Mouse (Mus musculus): Measurements from ENCODE around the gene Tbc1d22b. TPM values are rescaled to one million over a fixed set of nuclear protein-coding genes. Genes with fewer than 3 reads are reported as not detected.
"Not testable (repeated sequence)": the region's sequence is repeated elsewhere in the genome, so short reads cannot be mapped to it uniquely, and the experiment has no call there.

The Tbc1d22b gene
- total RNA-seq, 2 experiments from 2014 or later = 15.6 to 16.1 TPM

DNA sequence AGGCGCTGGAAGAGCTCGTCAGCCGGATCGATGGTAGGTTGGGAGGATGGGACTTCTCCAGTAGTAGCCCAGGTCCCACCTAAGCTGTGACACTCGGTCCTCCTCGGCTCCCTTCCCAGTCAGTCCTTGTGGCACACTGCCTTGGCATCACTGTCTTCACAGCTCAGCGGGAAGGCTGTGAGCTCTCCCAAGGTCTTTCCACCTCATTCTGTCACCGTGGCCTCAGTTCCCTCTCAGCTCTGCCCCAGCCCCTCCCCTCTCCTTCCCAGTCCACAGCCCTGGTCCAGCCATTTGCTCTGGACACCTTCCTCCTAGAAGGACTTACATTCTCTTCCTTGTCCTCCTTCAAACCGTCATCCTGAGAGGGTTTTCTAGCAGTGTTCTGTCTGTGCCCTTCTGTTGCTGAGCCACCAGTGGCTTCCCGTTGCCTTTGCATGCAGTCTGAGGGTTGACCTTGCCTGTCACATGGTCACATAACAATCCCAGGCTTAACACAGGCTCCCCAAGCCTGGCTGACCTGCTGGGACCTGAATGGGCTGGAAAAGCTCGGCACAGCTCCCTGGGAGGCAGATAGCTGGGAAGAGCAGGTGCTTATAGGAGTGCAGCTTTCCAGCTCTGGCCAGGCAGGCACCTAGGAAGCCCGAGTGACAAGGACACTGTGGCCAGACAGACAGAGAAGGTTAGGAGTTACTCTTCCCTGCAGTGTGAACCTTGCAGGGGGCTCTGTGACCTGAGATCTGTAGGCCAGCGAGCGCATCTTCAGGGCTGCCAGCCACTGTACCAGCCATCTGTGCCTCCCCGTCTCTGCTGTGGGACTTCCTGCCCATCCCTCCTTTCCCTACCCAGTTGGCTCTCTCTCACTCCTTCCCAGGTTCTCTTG is 46.5 kb downstream of the Tbc1d22b start:
- no peak for DNase-seq

DNA sequence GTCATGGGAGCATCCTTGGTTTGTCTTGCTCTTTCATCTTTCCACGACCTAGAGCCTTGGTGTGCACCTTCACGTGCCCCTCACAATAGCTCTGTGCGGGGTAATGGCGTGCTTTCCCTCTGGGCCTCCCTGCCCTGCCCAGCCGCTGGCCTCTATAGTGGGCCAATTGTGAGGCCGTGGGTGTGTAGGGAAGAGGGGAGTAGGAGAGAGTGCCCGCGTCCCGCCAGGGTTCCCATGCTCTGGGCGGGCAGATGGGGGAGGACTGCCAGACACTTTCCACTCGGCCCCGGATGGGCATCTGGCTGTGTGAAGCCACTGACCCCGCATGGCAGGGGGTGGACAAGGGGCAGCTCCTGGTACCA is 47.2 kb downstream of the Tbc1d22b start:
- no peak for DNase-seq

DNA sequence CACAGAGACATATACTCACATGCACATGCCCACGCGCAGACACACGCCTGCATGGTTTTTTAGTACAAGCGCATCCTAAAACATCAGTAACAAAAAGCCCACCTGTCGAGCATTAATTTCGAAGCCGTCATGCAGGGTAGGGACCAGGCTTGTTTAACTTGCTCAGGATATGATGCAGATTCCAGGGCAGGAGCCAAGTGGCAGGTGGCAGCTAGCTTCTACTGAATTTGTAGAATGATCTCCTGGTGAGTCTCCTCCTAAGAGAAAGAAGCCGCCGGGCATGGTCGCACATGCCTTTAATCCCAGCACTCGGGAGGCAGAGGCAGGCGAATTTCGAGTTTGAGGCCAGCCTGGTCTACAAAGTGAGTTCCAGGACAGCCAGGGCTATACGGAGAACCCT is 49.5 kb downstream of the Tbc1d22b start:
- no peak for DNase-seq

DNA sequence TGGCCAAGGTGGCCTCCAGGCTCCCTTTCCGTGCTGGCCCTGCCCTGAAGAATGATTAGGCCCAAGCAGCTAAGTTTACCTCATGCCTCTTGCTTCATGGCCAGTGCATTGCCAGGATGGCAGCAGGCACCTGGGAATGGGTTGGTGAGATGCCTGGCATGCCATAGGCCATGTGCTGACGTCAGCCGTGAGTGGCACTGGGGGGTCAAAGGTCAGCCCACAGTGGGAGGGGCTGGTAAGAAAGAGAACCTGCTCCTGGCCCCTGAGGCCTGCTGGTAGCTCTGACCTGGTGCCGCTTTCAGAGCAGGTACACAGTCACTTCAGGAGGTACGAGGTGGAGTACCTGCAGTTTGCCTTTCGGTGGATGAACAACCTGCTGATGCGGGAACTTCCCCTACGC is 50.0 kb downstream of the Tbc1d22b start:
- no peak for DNase-seq

DNA sequence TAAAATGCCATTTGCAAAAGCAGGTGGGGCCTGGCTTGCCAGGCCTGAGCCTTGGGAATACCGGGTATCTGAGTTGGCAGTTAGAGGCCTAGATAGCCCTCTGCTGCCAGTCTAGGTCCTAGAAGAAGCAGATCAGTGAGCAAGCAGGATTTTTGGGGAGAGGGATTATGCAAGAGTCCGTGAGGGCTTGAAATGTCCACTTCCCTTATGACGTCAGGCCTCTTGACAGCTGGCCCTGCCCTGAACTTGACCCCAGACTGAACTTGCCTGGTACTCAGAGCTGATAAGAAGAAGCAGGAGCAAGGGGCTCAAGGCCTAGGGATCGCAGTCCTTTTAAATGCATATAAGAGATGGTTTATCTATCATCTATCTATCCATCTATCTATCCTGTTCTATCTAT is 51.8 kb downstream of the Tbc1d22b start:
- DNase-seq = no peak

DNA sequence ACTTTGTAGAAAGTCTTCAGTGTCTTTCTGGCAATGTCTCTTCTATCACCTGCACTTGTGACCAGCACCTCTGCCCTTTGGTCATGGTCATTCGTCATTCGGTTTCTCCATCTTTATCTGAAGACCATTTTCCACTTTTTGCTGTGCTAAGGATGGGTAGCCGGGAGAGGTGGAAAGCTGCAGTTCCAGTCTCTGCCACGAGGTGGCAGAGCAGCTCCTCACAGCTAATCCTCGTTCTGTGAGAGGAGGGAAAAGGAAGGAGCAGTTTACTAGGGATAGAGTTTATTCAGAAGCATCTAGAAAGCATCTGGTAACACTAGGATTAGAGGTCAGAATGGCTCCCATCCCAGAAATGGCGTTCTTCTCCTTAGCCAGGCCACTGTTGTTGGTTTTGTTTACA is 53.7 kb downstream of the Tbc1d22b start:
- peak; percentile 88 for DNase-seq

DNA sequence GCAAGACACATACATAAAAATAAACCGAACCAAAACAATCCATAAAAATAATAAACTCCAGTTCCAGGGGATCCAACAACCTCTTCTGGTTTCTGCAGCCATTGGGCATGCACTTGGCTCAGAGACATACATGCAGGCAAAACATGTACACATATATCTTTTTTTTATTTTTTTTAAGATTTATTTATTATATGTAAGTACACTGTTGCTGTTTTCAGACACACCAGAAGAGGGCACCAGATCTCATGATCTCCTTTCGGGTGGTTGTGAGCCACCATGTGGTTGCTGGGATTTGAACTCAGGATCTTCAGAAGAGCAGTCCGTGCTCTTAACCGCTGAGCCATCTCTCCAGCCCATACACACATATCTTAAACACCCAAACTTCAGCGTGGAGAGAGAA is 63.9 kb downstream of the Tbc1d22b start:
- not testable (repeated sequence) for DNase-seq

DNA sequence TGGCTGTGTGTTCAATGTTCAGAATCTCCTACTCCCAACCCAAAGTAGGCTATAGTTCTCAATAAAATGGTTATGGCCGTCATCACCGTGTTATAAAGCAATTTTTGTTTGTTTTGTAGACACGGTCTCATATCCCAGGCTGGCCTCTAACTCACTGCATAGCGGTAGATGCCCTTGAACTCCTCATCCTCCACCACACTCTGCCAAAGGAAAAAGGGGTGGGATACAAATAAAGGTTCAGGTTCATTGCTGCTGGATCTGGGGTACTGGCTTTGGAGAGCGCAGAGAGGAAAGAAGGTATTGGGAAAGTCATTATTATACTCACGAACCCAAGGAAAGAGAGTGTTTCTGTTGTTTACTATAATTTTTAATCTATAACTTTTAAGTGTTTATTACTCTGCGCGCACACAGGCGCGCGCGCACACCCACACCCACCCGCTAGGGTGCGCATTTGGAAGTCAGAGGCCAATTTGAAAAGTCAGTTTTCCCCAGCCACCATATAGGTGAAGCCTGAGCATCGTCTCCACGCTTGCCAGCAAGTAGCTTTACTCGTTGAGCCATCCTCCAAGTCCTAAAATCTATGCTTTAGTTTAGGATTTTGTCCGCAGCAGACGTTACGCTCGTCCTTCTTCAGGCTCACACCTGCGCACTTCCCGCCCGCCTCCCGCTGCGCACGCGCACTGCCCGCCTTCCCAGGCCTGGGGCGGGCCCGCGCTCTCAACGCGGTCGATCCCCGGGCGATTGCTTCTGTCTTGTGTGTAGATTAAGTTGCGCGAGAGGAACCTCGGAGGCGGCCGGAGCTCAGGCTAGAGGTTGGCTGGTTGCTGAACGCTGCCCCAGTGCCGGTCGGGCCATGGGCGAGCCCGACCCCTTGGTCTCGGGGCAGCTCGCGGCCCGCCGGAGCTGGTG is 64.8 kb downstream of the Tbc1d22b start, which contains the start of the genes Rnf8 and Gm28043:
Gene Rnf8 (plus strand): TSS at position 676 of the 909 bp plus-strand sequence.
Gene Gm28043 (plus strand): TSS at position 762 of the 909 bp plus-strand sequence.
- DNase-seq = peak; percentile 96

DNA sequence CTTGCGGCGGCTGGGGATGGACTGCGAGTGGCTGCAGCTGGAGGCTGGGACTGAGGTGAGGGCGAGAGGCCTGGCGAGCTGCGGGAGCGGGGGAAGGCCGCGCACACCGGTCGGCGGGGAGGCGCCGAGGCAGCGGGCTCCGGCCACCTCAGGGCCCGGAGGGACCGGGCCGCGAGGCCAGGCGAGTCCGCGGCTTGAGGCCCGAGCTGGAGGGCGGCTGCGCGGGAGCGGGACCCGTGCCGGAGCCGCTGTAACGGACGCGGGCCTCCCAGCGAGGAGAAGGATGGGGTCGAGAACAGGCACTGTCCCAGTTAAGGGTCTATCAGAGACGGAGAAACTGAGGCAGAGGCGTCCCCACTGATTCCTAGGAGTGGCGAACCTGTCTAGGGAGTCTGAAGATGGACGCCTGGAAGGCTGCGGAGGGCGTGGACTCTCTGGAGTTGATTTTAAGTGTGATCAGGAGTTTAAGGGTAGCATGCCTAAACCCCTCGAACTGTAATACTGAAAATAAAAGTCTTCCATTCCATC is 65.5 kb downstream of the Tbc1d22b start:
- no peak for DNase-seq

DNA sequence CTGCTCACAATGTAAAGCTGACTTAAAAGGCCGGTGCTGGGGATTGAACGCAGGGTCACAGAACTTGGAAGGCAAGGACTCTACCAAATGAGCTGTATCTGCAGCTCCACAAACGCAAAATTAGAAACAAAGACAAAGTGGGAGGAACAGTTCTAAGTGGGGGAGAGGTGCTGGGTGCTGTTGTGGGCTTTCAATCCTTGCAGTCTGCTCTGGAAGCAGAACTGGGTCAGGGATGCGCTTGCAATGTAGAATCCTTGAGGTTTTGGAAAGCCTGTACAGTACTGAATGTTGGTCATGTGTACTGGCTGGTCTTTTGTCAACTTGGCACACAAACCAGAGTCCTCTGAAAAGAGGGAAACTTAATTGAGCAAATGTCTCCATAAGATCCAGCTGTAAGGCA is 66.0 kb downstream of the Tbc1d22b start:
- DNase-seq = no peak

DNA sequence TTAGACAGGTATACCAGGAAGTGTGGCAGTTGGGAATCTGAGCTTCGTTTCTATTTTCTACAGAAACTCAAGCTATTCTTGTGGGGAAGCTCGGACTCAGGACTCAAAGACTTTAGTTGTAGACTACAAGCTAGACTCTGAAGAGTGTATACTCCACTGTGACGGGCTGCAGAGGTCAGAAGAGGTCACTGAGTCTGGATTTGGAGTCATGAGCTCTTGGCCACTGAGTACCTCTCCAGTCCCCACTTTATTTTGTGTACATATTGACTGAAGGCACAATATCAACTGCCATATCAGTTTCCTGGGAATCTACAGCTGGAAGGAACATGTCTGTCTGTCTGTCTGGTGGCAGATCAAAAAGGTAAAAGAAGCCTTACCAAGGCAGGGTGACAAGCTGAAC is 69.6 kb downstream of the Tbc1d22b start:
- DNase-seq = no peak

DNA sequence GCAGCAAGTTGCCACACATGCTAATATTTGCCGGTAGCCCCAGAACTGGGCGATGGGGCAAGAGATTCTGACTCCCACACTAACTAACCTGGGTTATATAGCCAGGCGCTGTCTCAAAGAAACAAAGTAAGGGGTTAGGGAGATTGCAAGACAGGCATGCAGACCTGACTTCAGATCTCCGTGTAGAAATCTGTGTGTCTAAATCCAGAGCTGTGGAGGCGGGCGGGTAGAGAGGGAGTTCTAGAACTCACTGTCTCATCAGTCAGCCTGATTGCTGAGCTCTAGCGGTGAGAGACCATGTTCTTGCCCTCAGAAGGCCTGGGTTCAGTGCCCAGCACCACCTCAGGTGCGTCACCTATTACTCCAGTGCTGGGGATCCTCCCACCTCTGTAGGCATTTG is 73.9 kb downstream of the Tbc1d22b start:
- no peak for DNase-seq

DNA sequence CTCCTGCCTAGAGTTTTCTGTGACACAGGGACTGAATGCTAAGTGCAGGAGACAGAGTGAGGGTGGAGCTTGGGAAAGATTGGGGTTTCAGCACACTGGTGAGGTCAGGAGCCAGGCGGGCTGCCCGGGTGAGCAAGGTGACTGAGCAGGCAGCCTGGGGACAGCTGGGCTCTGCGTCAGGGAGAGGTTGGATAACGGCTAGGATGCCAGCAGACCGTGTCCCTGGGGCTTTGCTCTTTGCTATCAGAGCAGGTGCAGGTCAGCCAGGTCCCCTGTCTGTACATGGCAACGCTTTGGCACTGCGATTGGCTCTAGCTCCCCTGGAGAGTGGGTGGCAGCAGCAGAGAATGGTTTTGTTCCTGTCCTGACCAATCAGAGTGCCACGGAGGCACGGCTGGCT is 77.7 kb downstream of the Tbc1d22b start:
- no peak for DNase-seq

DNA sequence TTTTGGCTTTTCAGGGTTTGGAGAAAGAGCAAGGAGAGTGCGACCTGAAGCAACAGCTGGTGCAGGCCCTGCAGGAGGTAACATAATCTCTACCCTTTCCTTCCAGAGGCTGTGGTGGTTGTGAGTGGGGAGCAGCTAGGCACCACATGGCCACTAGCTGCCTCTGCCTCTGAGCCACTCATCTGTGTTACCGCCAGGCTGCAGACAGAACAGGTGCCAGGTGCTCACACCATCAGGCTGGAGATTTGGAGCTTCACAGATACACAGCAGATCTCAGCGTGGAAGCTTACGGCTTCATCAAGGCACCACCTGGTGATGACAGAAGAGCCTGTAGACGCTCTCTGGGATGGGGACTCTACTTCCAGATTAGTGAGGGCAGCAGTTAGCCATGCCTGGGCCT is 79.4 kb downstream of the Tbc1d22b start:
- DNase-seq = no peak

DNA sequence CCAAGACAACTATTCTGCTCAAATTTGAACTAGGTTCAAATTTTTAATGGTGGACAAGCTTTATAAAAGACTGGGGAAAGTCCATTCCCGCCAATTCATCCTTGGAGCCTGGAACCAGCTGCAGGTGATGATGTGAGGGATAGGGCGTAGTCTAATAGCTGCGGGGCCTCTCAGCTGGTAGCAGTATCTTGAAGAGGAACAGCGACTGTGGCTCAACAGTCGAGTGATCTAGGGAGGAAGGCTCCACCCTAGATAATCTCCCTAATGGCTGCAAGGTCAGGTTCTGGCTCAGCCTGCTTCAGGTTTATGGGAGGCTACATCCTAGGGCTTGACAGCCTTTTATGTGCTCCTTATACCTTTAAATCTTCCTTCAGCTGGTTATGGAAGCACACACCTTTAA is 80.0 kb downstream of the Tbc1d22b start:
- DNase-seq = no peak

DNA sequence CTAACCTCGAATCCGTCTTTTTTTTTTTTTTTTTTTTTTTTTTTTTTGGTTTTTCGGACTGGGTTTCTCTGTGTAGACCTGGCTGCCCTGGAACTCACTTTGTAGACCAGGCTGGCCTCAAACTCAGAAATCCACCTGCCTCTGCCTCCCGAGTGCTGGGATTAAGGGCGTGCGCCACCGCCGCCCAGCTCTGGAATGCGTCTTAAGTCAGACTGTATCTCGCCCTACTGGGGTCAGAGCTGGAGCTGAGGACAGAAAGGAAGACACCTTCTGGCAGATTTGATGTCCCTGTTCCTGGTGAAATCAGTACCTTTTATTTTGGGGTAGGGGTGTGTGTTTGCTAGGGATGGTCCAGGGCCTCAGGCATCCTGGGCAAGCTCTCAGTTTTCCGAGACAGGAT is 82.7 kb downstream of the Tbc1d22b start:
- DNase-seq = no peak

DNA sequence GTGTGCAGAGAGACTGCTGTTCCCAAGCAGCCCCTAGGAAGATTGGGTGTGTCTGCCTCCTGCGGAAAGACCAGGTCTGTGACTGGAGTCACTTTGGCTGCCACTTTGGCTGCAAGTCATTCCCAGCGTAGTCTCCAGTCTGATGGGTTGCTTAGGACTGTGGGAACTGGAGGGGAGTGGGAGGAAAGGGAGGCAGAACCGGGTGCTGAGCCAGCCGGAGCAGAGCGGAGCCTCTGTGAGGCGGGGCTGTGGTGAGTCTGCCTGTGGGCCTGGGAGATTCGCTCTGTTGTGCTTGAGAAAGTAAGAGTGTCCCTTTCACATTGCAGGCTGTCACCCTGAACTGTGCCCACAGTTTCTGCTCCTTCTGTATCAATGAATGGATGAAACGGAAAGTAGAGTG is 85.9 kb downstream of the Tbc1d22b start:
- no peak for DNase-seq

DNA sequence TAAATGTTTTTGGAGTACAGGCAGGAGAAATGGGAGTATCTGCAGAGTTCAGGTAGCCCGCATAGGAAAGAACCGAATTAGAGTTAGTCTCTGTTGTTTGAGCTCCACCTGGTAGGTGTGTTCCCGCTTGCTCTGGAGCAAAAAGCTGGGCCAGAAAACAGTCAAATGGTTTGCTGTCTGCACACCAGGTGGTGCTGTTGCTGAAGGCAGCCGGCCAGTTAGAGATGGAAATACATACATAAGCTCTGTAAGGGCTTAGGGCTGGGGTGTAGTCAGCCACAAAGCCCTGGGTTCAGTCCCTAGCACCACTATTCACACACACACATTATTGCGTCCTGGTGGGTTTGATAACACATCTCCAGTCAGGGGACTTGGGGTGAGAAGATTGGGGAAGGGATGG is 86.5 kb downstream of the Tbc1d22b start:
- peak; percentile 56 for DNase-seq

DNA sequence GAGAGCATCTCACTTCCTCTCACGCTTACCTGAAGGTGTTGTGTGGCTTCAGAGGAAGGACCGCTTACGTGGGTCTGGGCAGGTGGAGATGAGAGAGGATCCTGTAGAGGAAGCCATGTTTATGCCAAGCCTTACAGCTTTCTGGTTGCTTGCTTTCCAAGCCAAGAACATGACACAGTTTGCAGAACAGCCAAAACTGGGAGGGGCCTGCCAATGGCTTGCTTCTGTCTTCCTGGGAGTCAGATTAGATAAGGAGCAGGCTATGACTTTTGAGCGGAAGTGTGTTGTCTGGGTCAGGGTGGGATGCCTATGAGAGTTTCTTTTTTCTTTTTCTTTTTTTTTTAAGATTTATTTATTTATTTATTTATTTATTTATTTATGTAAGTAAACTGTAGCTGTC is 87.8 kb downstream of the Tbc1d22b start:
- DNase-seq = peak; percentile 29

DNA sequence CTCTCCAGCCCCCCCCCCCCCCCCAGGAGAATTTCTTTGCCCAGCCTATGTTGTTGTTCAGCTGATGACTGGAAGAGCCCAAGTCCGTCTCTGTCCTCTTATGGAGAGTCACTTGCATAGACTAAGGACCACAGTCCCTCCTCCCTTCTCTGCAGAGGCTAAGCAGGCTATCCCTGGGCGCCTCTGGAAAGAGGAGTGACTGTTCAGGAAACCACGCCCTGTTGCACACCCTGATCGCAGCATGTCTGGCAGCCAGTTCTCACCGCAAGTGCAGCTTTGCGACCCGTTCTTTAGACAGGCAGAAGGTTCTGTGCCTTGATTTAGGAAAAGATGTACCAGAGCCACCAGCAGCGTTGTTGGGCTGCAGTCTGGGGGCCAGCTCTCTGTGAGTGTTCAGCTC is 88.3 kb downstream of the Tbc1d22b start:
- DNase-seq = peak; percentile 25

DNA sequence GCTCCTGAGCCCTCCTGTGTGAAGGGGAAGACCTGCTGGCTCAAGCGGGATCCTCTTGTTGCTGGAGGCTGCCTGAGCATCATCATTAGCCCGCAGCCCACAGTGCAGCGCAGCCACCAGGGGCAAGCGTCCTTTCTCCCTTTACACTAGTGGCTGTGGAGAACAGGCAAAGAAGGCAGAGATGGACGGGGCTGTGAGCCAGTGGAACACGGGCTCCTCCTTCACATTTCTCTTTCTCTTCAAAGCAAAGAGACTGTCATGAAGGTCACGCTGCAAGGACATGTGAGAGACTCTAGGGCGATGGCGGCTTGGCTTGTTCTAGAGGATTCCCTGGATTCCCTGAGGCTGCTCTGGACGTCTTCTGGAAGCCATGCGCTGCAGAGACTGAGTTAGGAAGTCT is 91.4 kb downstream of the Tbc1d22b start:
- no peak for DNase-seq

DNA sequence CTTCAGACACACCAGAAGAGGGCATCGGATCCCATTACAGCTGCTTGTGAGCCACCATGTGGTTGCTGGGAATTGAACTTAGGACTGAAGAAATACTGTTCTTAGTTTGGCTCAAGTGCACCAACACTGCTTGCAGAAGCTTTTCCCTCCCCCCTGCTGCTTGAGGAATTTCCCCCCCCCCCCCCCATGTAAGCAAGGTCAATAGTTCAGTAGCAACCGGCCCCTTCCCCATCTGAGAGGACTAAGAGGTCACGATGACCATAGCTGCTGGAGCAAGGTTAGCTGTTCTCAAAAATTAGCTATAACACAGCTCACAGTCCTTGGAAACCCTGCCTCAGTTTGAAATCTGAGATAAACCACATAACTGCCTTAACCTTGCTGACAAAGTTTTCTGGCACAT is 92.6 kb downstream of the Tbc1d22b start:
- no peak for DNase-seq

Measured in heart, postnatal 4 days (tissue).